Mouse (Mus musculus) mouse trophoblast stem cell (cell line): ENCODE measurements around the gene Chmp4b.

Experiments
- in situ Hi-C, 2 experiments: fragments of 300-500 bp; cut with MseI, MboI; formaldehyde crosslinking; loops; 2 replicates in 1 of 2; 3 replicates in 1 of 2; pipeline ENCODE4 v1.15.1; 2025

Gene Chmp4b

GRCm38 (mm10) chr2:154682712-154683111, 31.2 kb downstream of the Chmp4b start:
- in situ Hi-C loops: no loop called here

GRCm38 (mm10) chr2:154684901-154685470, 33.5 kb downstream of the Chmp4b start:
- in situ Hi-C loops: no loop called here

DNA sequence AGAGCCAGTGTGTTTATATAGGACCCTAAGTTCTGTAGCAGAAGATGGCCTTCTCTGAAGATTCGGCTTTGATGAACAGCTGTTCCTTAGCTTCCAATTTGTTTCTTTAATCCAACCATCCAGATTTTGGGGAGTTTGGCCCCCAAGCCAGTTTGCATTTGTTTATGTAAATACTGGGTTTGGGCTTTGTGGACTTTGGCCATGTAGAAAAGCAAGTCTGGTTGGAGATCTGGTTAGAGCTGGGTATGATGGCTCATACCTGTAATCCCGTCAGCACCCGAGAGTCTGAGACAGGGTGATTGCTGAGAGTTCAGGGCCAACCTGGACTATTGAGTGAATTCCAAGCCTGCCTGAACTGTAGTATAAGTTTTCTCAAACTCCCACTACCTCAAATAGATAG, 34.3 kb downstream of the Chmp4b start:
- in situ Hi-C loops: no loop called here

GRCm38 (mm10) chr2:154686819-154687218, 35.3 kb downstream of the Chmp4b start:
- in situ Hi-C loops: no loop called here

DNA sequence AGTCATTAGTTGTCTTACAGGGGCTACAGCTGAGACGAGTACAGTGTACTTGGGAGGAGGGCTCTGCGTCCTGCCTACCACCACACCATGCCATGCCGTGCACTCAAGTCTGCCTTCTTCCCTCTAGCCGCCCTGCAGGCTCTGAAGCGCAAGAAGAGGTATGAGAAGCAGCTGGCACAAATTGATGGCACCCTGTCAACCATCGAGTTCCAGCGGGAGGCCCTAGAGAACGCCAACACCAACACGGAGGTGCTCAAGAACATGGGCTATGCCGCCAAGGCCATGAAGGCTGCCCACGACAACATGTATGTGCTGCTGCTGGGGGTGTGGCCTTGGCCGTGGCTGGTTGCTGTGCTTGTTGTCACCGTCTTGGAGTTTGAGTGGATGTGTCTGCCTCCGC, 37.9 kb downstream of the Chmp4b start:
- in situ Hi-C loops: no loop called here

GRCm38 (mm10) chr2:154690959-154691358, 39.5 kb downstream of the Chmp4b start:
- in situ Hi-C loops: no loop called here

DNA sequence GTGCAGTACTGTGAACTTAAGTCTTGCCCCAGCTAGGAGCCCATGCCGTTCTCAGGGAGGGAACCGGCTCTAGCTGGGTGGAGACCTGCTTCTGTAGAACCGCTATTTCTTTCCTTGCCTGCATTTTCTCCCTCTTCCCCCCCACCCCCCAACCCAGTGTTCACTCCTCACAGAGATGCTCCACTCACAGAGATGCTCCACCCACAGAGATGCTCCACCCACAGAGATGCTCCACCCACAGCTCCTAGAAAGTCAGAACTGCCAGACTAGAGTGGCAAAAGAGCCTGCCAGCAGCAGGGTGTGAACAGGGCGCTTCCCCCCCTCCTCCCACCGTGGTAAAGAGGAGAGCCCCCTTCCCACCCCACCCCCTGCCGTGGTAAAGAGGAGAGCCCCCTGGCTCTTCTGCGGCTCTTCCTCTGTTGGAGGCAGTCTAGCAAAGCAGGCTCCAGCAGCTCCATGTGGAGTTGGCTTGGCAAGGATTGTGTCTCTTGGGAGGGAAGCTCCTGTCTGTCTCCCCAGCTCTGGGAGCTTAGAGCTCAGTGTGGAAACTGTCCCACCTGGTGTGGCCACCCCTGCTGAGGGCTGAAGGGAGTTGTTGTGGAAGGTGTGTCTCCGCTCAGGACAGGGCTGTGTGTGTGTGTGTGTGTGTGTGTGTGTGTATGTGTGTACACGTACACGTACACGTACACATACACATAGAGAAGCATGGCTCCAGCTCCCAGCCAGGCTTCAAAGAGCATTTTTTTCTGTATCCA, 41.9 kb downstream of the Chmp4b start:
- in situ Hi-C loops: no loop called here

- in situ Hi-C loops: no loop called here
These were observed 42.4 kb downstream of the Chmp4b start for GRCm38 (mm10) chr2:154693941-154694256.

GRCm38 (mm10) chr2:154695690-154696089, 44.2 kb downstream of the Chmp4b start:
- in situ Hi-C loops: no loop called here

GRCm38 (mm10) chr2:154696660-154697059, 45.2 kb downstream of the Chmp4b start:
- in situ Hi-C loops: no loop called here

DNA sequence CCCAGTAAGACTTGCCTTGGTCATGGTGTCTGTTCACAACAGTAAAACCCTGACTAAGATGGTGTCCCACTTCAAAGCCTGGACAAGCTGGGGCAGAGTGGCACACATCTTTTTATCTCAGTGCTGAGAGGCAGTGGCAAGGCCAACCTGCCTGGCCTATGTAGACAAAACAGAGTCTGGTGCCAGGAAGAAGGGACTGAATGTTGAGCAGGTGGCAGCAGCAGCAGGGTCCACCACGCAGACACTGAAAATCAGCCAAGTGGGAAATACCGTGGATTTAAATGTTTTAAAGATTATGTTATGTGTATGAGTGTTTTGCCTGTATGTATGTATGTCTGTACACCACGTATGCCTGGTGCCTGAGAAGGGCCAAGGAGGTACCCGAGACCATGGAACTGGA, 47.9 kb downstream of the Chmp4b start:
- in situ Hi-C loops: no loop called here

- in situ Hi-C loops: loop anchor here in 1 of 2 experiments (10.0 kb wide), 1 partner anchor 55 kb away; no protein-coding TSS in a partner anchor
These were observed 48.7 kb downstream of the Chmp4b start for GRCm38 (mm10) chr2:154700177-154700576.

DNA sequence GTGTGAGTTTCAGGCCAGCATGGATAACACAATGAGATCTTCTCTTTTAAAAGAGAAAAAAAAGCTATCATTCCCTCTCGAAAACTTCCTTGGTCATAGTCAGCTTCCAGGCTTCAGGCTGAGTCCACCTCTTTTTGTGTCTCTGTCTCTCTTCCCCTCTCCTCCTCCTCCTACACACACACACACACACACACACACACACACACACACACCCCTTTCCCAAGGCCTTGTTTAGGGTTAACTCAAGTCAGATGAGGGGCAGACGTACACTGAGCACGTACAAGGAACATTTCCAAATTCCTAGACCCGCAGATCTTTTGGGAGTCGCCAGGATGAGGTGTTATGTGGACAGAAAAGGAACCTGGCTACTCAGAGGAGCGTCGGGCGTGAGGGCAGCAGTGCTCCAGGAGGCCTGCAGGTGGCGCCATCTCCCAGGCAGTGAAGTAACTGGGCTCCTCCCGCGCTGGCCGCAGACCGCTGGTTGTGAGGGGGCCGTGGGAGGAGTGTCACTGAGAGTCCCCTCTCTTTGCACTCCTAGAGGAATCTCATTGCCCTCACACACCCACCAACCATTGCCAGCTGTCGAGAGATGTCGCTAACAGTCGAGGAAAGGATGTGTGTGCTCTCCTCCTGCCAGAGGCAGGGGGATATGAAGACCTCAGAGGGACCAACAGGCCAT, 51.3 kb downstream of the Chmp4b start:
- in situ Hi-C loops: loop anchor here in 1 of 2 experiments (10.0 kb wide), 1 partner anchor 52 kb away; no protein-coding TSS in a partner anchor

DNA sequence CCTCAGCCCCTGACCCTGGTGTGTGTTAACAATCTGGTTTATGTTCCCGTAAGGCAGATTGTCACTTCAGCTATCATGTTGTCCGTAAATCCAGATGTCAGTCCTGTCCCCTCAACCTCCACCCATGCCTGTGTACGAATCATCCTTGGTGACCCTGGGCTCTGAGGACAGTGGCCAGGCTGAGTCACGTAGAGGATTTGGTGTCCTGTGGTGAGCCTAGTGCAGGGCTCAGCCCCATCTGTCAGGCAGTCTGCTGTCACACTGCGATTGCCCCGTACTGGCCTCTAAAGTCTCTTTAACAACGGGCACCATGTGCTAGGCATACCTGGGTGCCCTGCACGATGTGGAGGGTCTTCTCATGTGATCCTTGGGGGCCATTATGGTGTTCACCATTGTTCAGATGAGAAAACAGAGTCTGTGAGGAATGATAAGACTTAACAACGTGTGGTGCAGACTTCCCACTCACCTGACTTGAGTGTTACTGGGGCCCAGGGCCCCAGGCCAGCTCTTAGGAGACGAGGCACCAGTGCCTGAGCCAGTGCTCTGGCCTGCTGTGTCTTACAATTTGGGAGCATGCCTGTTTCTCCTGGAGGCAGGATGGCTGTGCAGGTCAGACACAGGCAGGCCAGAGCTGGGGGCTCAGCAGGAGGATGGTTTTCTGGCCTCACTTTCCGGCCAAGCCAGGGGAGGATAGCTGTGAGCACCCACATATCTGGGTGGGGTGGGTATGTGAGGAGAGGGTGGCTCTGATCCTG, 55.2 kb downstream of the Chmp4b start:
- in situ Hi-C loops: loop anchor here in 1 of 2 experiments (5.0 to 10.0 kb wide), 2 partner anchors 48 to 66 kb away; partner anchors contain the start of gene Gm14214

GRCm38 (mm10) chr2:154707284-154707683, 55.8 kb downstream of the Chmp4b start:
- in situ Hi-C loops: loop anchor here in 1 of 2 experiments (5.0 to 10.0 kb wide), 2 partner anchors 48 to 65 kb away; partner anchors contain the start of gene Gm14214

GRCm38 (mm10) chr2:154707830-154708385, 56.4 kb downstream of the Chmp4b start:
- in situ Hi-C loops: loop anchor here in 1 of 2 experiments (5.0 to 10.0 kb wide), 2 partner anchors 47 to 64 kb away; partner anchors contain the start of gene Gm14214

GRCm38 (mm10) chr2:154711701-154712100, 60.2 kb downstream of the Chmp4b start:
- in situ Hi-C loops: loop anchor here in 1 of 2 experiments (5.0 kb wide), 1 partner anchor 51 kb away; no protein-coding TSS in a partner anchor

- in situ Hi-C loops: loop anchor here in 1 of 2 experiments (5.0 kb wide), 1 partner anchor 50 kb away; no protein-coding TSS in a partner anchor
These were observed 60.8 kb downstream of the Chmp4b start for GRCm38 (mm10) chr2:154712271-154712677.

- in situ Hi-C loops: loop anchor here in 1 of 2 experiments (5.0 kb wide), 1 partner anchor 49 kb away; no protein-coding TSS in a partner anchor
These were observed 61.6 kb downstream of the Chmp4b start for GRCm38 (mm10) chr2:154713083-154713482.

GRCm38 (mm10) chr2:154713964-154714363, 62.5 kb downstream of the Chmp4b start:
- in situ Hi-C loops: loop anchor here in 1 of 2 experiments (5.0 kb wide), 1 partner anchor 48 kb away; no protein-coding TSS in a partner anchor

GRCm38 (mm10) chr2:154716586-154716985, 65.1 kb downstream of the Chmp4b start:
- in situ Hi-C loops: no loop called here
